Mouse (Mus musculus): ENCODE data around the gene Prss12. TPM values are rescaled to one million over a fixed set of nuclear protein-coding genes. Genes with fewer than 3 reads are reported as not detected.

Gene Prss12
- polyA plus RNA-seq, 1 experiment from 2014 or later: 0.55 TPM

- no peak for ATAC-seq
- WGBS (ENCODE audit: insufficient replicate concordance): 54% methylated on average over 4 of the region's 4 CpGs
- H3K27ac ChIP-seq: no peak overlapping the region
Measured at GRCm38 (mm10) chr3:123511818-123512217, 65.1 kb downstream of the Prss12 start.

GRCm38 (mm10) chr3:123514886-123515285, 68.2 kb downstream of the Prss12 start:
- H3K27ac ChIP-seq: no peak overlapping the region
- peaks cover 4% of the 10 kb centered on the region for H3K4me1 ChIP-seq
- no peaks in the 10 kb centered on the region for H3K36me3 ChIP-seq
- H3K4me2 ChIP-seq: no peak overlapping the region
- ATAC-seq: no peak
- H3K9ac ChIP-seq: no peak overlapping the region
- WGBS (ENCODE audit: insufficient replicate concordance): 35% methylated on average over 5 of the region's 5 CpGs
- no peaks in the 10 kb centered on the region for H3K27me3 ChIP-seq (replicated peaks)
- no peak overlapping the region for H3K4me3 ChIP-seq
- no peaks in the 10 kb centered on the region for H3K9me3 ChIP-seq (replicated peaks)

More at GRCm38 (mm10) chr3:123511818-123512217, 65.1 kb downstream of the Prss12 start:
- Histone ChIP-seq H3K9me3 (replicated peaks) (no peaks in the 10 kb centered on the region), H3K4me1 (peaks cover 19% of the 10 kb centered on the region), H3K27me3 (replicated peaks) (no peaks in the 10 kb centered on the region), H3K9ac (no peak overlapping the region), H3K4me3 (no peak overlapping the region), H3K36me3 (peaks cover 8% of the 10 kb centered on the region), H3K4me2 (no peak overlapping the region)

GRCm38 (mm10) chr3:123515600-123516359, 69.1 kb downstream of the Prss12 start:
- H3K4me1 ChIP-seq: no peaks in the 10 kb centered on the region
- no peak overlapping the region for H3K9ac ChIP-seq
- no peak overlapping the region for H3K4me2 ChIP-seq
- 9% methylated on average over 5 of the region's 5 CpGs for WGBS (ENCODE audit: insufficient replicate concordance)
- no peaks in the 10 kb centered on the region for H3K9me3 ChIP-seq (replicated peaks)
- H3K36me3 ChIP-seq: no peaks in the 10 kb centered on the region
- H3K4me3 ChIP-seq: no peak overlapping the region
- H3K27me3 ChIP-seq (replicated peaks): no peaks in the 10 kb centered on the region
- ATAC-seq: no peak
- H3K27ac ChIP-seq: no peak overlapping the region

GRCm38 (mm10) chr3:123516784-123517183, 70.1 kb downstream of the Prss12 start:
- H3K4me3 ChIP-seq: no peak overlapping the region
- H3K4me1 ChIP-seq: no peaks in the 10 kb centered on the region
- H3K4me2 ChIP-seq: no peak overlapping the region
- no peak overlapping the region for H3K9ac ChIP-seq
- no peak for ATAC-seq
- no peaks in the 10 kb centered on the region for H3K36me3 ChIP-seq
- no peaks in the 10 kb centered on the region for H3K9me3 ChIP-seq (replicated peaks)
- no peak overlapping the region for H3K27ac ChIP-seq
- no peaks in the 10 kb centered on the region for H3K27me3 ChIP-seq (replicated peaks)
- 31% methylated on average over 4 of the region's 4 CpGs for WGBS (ENCODE audit: insufficient replicate concordance)

GRCm38 (mm10) chr3:123526313-123527067, 79.8 kb downstream of the Prss12 start:
- ATAC-seq: no peak
- no peaks in the 10 kb centered on the region for H3K36me3 ChIP-seq
- H3K27ac ChIP-seq: no peak overlapping the region
- WGBS (ENCODE audit: insufficient replicate concordance): 63% methylated on average over 11 of the region's 11 CpGs
- H3K4me1 ChIP-seq: no peaks in the 10 kb centered on the region
- H3K4me3 ChIP-seq: no peak overlapping the region
- H3K27me3 ChIP-seq (replicated peaks): no peaks in the 10 kb centered on the region
- no peak overlapping the region for H3K4me2 ChIP-seq
- no peak overlapping the region for H3K9ac ChIP-seq
- no peaks in the 10 kb centered on the region for H3K9me3 ChIP-seq (replicated peaks)

- no peak overlapping the region for H3K9ac ChIP-seq
- H3K27ac ChIP-seq: no peak overlapping the region
- peak; percentile 76; the same call in 1 of the 2 replicates for ATAC-seq
- no peak overlapping the region for H3K4me2 ChIP-seq
- WGBS (ENCODE audit: insufficient replicate concordance): 63% methylated on average over 10 of the region's 10 CpGs
- H3K9me3 ChIP-seq (replicated peaks): no peaks in the 10 kb centered on the region
- no peak overlapping the region for H3K4me3 ChIP-seq
- H3K36me3 ChIP-seq: no peaks in the 10 kb centered on the region
- H3K4me1 ChIP-seq: no peaks in the 10 kb centered on the region
- no peaks in the 10 kb centered on the region for H3K27me3 ChIP-seq (replicated peaks)
Measured at GRCm38 (mm10) chr3:123527806-123528507, 81.2 kb downstream of the Prss12 start.

GRCm38 (mm10) chr3:123531124-123531523, 84.4 kb downstream of the Prss12 start:
- Histone ChIP-seq H3K36me3 (no peaks in the 10 kb centered on the region), H3K4me3 (no peak overlapping the region), H3K4me2 (no peak overlapping the region), H3K9me3 (replicated peaks) (no peaks in the 10 kb centered on the region), H3K27ac (no peak overlapping the region), H3K9ac (no peak overlapping the region), H3K27me3 (replicated peaks) (no peaks in the 10 kb centered on the region), H3K4me1 (no peaks in the 10 kb centered on the region)
- ATAC-seq: no peak
- 63% methylated on average over 2 of the region's 2 CpGs for whole genome bisulfite sequencing (ENCODE audit: insufficient replicate concordance)

- H3K36me3 ChIP-seq: no peaks in the 10 kb centered on the region
- 80% methylated on average over 1 of the region's 1 CpGs for WGBS (ENCODE audit: insufficient replicate concordance)
- no peaks in the 10 kb centered on the region for H3K27me3 ChIP-seq (replicated peaks)
- no peaks in the 10 kb centered on the region for H3K9me3 ChIP-seq (replicated peaks)
- no peak overlapping the region for H3K27ac ChIP-seq
- no peak overlapping the region for H3K4me2 ChIP-seq
- no peak overlapping the region for H3K4me3 ChIP-seq
- H3K9ac ChIP-seq: no peak overlapping the region
- H3K4me1 ChIP-seq: no peaks in the 10 kb centered on the region
- ATAC-seq: no peak
Measured at GRCm38 (mm10) chr3:123537279-123537678, 90.6 kb downstream of the Prss12 start.

GRCm38 (mm10) chr3:123543585-123544304, 97.0 kb downstream of the Prss12 start:
- Histone ChIP-seq H3K9ac (no peak overlapping the region), H3K4me3 (no peak overlapping the region), H3K4me2 (no peak overlapping the region), H3K9me3 (replicated peaks) (no peaks in the 10 kb centered on the region), H3K27ac (no peak overlapping the region), H3K4me1 (no peaks in the 10 kb centered on the region), H3K36me3 (no peaks in the 10 kb centered on the region), H3K27me3 (replicated peaks) (no peaks in the 10 kb centered on the region)
- ATAC-seq: no peak
- 64% methylated on average over 6 of the region's 6 CpGs for WGBS (ENCODE audit: insufficient replicate concordance)

GRCm38 (mm10) chr3:123550487-123550886, 103.8 kb downstream of the Prss12 start:
- Histone ChIP-seq H3K9ac (no peak overlapping the region), H3K27me3 (replicated peaks) (no peaks in the 10 kb centered on the region), H3K4me1 (0 out of 2 replicates have a peak, but pooled peaks cover 7% of the 10 kb centered on the region), H3K9me3 (replicated peaks) (no peaks in the 10 kb centered on the region), H3K4me3 (no peak overlapping the region), H3K4me2 (no peak overlapping the region), H3K36me3 (no peaks in the 10 kb centered on the region), H3K27ac (no peak overlapping the region)
- WGBS (ENCODE audit: insufficient replicate concordance): 44% methylated on average over 3 of the region's 3 CpGs
- no peak for ATAC-seq

- Histone ChIP-seq H3K27ac (no peak overlapping the region), H3K27me3 (replicated peaks) (no peaks in the 10 kb centered on the region), H3K4me1 (0 out of 2 replicates have a peak, but pooled peaks cover 7% of the 10 kb centered on the region), H3K4me3 (no peak overlapping the region), H3K4me2 (no peak overlapping the region), H3K36me3 (no peaks in the 10 kb centered on the region), H3K9ac (no peak overlapping the region), H3K9me3 (replicated peaks) (no peaks in the 10 kb centered on the region)
- ATAC-seq: peak; percentile 75
- WGBS (ENCODE audit: insufficient replicate concordance): 31% methylated on average over 6 of the region's 6 CpGs
Measured at GRCm38 (mm10) chr3:123553872-123554271, 107.2 kb downstream of the Prss12 start.

Data from liver, embryonic 12.5 days (tissue).